Mouse (Mus musculus): Measurements from ENCODE around the gene Msrb2.

- TF ChIP-seq CTCF (IDR thresholded peaks at IDR 0.05; ENCODE audit: low read depth) (no peak), EP300 (IDR thresholded peaks at IDR 0.05; ENCODE audit: low read depth) (no peak)
Observed at GRCm38 (mm10) chr2:19362880-19363279, 8.4 kb upstream of the Msrb2 start.
